Mouse (Mus musculus): ENCODE measurements around the gene Stox2.

DNA sequence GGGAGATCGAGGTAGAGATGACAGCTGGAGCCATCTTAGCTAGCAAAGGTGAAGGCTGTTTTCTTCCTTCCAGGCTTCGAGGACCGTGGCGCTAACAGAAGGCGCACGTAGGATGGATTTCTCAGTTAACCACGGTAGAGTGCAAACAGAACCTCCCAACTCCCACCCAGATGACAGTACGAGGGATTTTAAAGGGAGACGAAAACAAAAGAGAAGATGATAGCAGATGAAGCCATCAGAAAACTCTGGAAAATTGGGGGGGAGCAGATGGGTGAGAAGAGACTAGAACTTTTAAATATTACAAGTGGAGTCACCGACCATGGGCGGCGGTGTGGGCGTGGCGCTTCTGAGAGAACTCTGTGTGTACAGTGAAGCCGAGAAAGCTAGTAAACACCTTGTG is 202.0 kb downstream of the Stox2 start:
- TF ChIP-seq CTCF (conservative IDR thresholded peaks at IDR 0.05; ENCODE audit: insufficient read depth, insufficient read length, low read depth, low read length) = no peak
- no peak for TF ChIP-seq POLR2A (IDR thresholded peaks at IDR 0.05; ENCODE audit: low read depth, low read length)
